Mouse (Mus musculus) liver, embryonic 14.5 days (tissue): Measurements from ENCODE around the gene Armh1.

Source experiments
- CTCF ChIP-seq: IDR thresholded peaks from 2 replicates; pipeline ENCODE4 v1.5.1; 2016; ENCODE audit warnings: antibody characterized with exemption, low read depth, control low read depth
- EP300 ChIP-seq: IDR thresholded peaks from 2 replicates; pipeline ENCODE4 v1.6.1; 2016; ENCODE audit warnings: antibody characterized with exemption, low read depth

DNA sequence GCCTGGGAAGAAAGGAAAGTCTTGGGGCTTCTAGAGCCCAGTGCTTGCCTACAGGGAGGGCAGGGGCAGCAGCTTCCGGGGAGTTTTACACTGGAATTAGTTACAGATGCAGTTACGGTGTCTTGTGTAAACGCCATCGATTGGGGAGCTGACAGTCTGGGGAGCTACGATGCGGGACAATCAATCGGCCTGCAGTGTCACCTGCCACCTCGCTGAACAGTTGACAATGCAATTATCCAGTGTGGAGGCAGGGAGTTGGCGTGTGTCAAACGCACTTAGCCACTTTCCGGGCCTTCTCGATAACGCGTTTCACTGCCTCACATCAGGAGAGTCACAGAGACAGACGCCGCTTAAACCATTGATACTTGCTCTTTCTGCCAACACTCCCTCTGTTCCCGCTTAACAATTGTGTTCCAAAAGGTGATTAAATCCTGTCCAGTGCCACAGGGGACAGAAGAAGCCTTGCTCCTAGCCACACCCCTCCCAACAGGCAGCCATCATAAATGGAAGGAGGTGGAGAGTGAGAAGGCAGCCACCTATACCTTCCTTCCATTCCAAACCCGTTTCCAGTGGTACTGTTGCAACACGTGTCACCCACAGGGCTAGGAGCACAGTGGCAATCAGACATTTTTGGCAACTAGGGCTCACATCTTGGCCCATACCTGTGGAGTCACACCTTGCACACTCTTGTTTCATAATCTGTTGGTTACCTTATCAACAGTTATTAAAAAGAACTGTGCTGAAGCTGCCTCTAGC, 29.3 kb upstream of the Armh1 start:
- TF ChIP-seq EP300 (no peak), CTCF (no peak)
